Mouse (Mus musculus) bone marrow macrophage, adult 2 months (primary cell): ENCODE data around the gene Gm20721.

Experiments
- CTCF ChIP-seq: IDR thresholded peaks from 2 replicates; pipeline ENCODE4 v1.5.1; 2012; ENCODE audit warnings: low read depth, mild to moderate bottlenecking, low read length, moderate library complexity
- POLR2A ChIP-seq: IDR thresholded peaks from 2 replicates; pipeline ENCODE4 v1.6.1; 2012; ENCODE audit warnings: mild to moderate bottlenecking, low read depth, low read length, borderline replicate concordance

- TF ChIP-seq POLR2A (no peak), CTCF (no peak)
Observed at GRCm38 (mm10) chr2:174381021-174381420, 34.5 kb upstream of the Gm20721 start.
